Mouse (Mus musculus) liver, embryonic 14.5 days (tissue): ENCODE data around the gene Ntf3. TPM values are rescaled to one million over a fixed set of nuclear protein-coding genes. Genes with fewer than 3 reads are reported as not detected.

Experiments used
- ATAC-seq: fragments of 200-750 bp; cut with Nextera tagmentation; 2 replicates; pipeline ENCODE4 v1.8.0; 2017; ENCODE audit warnings: moderate number of reproducible peaks, mild to moderate bottlenecking, moderate library complexity; ENCODE audit not compliant: insufficient read depth
- DNase-seq, 3 experiments: peaks; one replicate each; pipeline ENCODE4 v3.0.0-alpha.2; 2012 to 2013; ENCODE audit warnings: low read depth in 3 of 3, low spot score in 3 of 3
- H3K27ac ChIP-seq: fragments of 300-500 bp; sonication (generic); 2 replicates; pipeline ENCODE4 v1.5.1; 2014; ENCODE audit warnings: moderate library complexity, mild to moderate bottlenecking, control low read depth, inconsistent platforms
- H3K27me3 ChIP-seq: fragments of 300-500 bp; sonication (generic); 2 replicates; pipeline ENCODE4 v1.6.1; 2014; ENCODE audit warnings: mild to moderate bottlenecking, low read length, moderate library complexity; ENCODE audit not compliant: control insufficient read depth, insufficient read depth
- H3K36me3 ChIP-seq: fragments of 300-500 bp; sonication (generic); replicated peaks from 2 replicates; pipeline ENCODE4 v1.6.1; 2014; ENCODE audit warnings: low read depth; ENCODE audit not compliant: control insufficient read depth, insufficient read depth
- H3K4me1 ChIP-seq, 2 experiments: fragments of 200-500 bp in 1 of 2; fragments of 300-500 bp in 1 of 2; sonication (generic) in 1 of 2; replicated peaks; 2 replicates each; pipeline ENCODE4 v1.6.1; 2012 to 2014; ENCODE audit warnings: antibody characterized with exemption in 1 of 2, inconsistent platforms in 1 of 2, low read length in 1 of 2; ENCODE audit not compliant: control insufficient read depth in 2 of 2, insufficient read depth in 2 of 2
- H3K4me2 ChIP-seq: fragments of 300-500 bp; sonication (generic); 2 replicates; pipeline ENCODE4 v1.6.1; 2014; ENCODE audit warnings: low read depth, mild to moderate bottlenecking, control low read depth, moderate library complexity
- H3K4me3 ChIP-seq, 2 experiments: fragments of 200-500 bp in 1 of 2; fragments of 300-500 bp in 1 of 2; sonication (generic) in 1 of 2; 2 replicates each; pipeline ENCODE4 v1.5.1; 2012 to 2014; ENCODE audit warnings: low read depth in 2 of 2, low read length in 2 of 2, mild to moderate bottlenecking in 2 of 2, control low read depth in 1 of 2, inconsistent platforms in 1 of 2, moderate library complexity in 1 of 2; ENCODE audit not compliant: insufficient read depth in 1 of 2
- H3K9ac ChIP-seq: fragments of 300-500 bp; sonication (generic); replicated peaks from 2 replicates; pipeline ENCODE4 v1.6.1; 2014; ENCODE audit warnings: mild to moderate bottlenecking, control low read depth, moderate library complexity
- H3K9me3 ChIP-seq: fragments of 300-500 bp; sonication (generic); 2 replicates; pipeline ENCODE4 v1.6.1; 2016; ENCODE audit warnings: low read length, mixed read lengths; ENCODE audit not compliant: control insufficient read depth
- CTCF ChIP-seq: IDR thresholded peaks from 2 replicates; pipeline ENCODE4 v1.5.1; 2016; ENCODE audit warnings: antibody characterized with exemption, low read depth, control low read depth
- EP300 ChIP-seq: IDR thresholded peaks from 2 replicates; pipeline ENCODE4 v1.6.1; 2016; ENCODE audit warnings: antibody characterized with exemption, low read depth
- WGBS: fragments of 180-500 bp; shearing (Covaris S2); extraction: QIAGEN DNeasy Blood & Tissue Kit; methylation state at CpG from one replicate; pipeline ENCODE4 v1.1.7; 2014; ENCODE audit not compliant: insufficient replicate concordance; 5-methylcytosine and 5-hydroxymethylcytosine counted together
- polyA plus RNA-seq, 2 experiments: library from polyadenylated mRNA; depleted of rRNA in 1 of 2; stranded (reverse) in 1 of 2; unstranded in 1 of 2; fragments of >200 nt; fragmentation: Nextera tagmentation in 1 of 2; extraction: Ambion mirVana in 1 of 2; gene quantifications; 2 replicates each; pipeline versions ENCODE4 v1.2.1 to v1.2.3; 2012 to 2014

Ntf3 gene
- polyA plus RNA-seq, 2 experiments, result 0.20 to 0.38 TPM

DNA sequence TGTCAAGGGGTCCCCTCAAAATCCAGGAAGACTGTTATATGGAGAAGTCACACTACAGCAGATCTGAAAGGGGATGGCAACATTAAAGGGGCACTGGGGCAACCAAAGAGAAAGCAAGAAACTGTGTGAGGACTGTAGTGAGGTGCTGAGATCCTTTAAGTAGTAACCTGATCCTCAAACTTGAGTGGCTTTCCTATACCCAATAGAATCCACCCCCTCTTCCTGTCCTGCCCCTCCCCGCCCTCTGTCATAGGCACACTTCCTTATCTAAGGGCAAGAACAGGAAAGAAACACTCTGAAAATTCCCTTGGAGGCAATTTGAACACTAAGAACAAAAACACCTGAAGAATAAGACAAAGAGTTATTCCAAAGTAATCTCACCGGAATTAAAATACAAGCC lies 13.6 kb downstream of the Ntf3 start:
- H3K36me3 ChIP-seq, result no peaks in the 10 kb centered on the region
- no peak overlapping the region for H3K4me2 ChIP-seq
- no peaks in the 10 kb centered on the region for H3K9me3 ChIP-seq
- no peak overlapping the region for H3K4me3 ChIP-seq
- DNase-seq, result no peak
- ATAC-seq, result no peak
- H3K4me1 ChIP-seq, result no peaks in the 10 kb centered on the region
- no peak overlapping the region for H3K27ac ChIP-seq
- H3K27me3 ChIP-seq, result no peaks in the 10 kb centered on the region
- TF ChIP-seq CTCF (no peak), EP300 (no peak)
- no peak overlapping the region for H3K9ac ChIP-seq
- WGBS, result 33% methylated on average over 2 of the region's 2 CpGs

GRCm38 (mm10) chr6:126143659-126144058 lies 23.1 kb downstream of the Ntf3 start:
- Histone ChIP-seq H3K4me2 (no peak overlapping the region), H3K27ac (no peak overlapping the region), H3K27me3 (no peaks in the 10 kb centered on the region), H3K36me3 (no peaks in the 10 kb centered on the region), H3K4me1 (no peaks in the 10 kb centered on the region), H3K9me3 (no peaks in the 10 kb centered on the region), H3K4me3 (no peak overlapping the region), H3K9ac (no peak overlapping the region)
- ATAC-seq (no peak), DNase-seq (no peak)
- 56% methylated on average over 5 of the region's 5 CpGs for WGBS
- TF ChIP-seq EP300 (no peak), CTCF (no peak)

DNA sequence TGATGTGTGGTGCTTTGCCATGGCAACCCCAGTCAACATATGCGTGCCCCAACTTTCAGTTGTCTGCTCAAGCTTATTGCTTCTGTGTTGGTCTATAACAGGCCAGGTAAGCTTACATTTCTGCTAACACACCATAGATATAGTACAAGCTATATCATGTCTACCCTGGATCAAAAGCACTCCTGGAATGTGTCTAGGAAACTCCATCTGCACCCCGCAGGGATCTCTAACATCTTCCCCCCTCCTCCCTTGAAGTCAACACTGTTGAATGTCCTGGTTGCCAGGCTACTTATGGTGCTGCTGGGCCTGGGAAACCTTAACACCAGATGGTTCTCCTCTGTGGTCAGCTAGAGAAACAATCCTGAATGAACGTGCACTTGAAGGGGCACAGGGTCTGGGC lies 24.0 kb downstream of the Ntf3 start:
- Histone ChIP-seq H3K4me2 (no peak overlapping the region), H3K27ac (no peak overlapping the region), H3K9me3 (no peaks in the 10 kb centered on the region), H3K36me3 (no peaks in the 10 kb centered on the region), H3K27me3 (no peaks in the 10 kb centered on the region), H3K9ac (no peak overlapping the region), H3K4me1 (no peaks in the 10 kb centered on the region), H3K4me3 (no peak overlapping the region)
- no peak for TF ChIP-seq EP300
- TF ChIP-seq CTCF, result no peak
- ATAC-seq (no peak), DNase-seq (no peak)
- 52% methylated on average over 3 of the region's 3 CpGs for WGBS

- no peak overlapping the region for H3K27ac ChIP-seq
Observed at GRCm38 (mm10) chr6:126142021-126142554, 24.6 kb downstream of the Ntf3 start.

DNA sequence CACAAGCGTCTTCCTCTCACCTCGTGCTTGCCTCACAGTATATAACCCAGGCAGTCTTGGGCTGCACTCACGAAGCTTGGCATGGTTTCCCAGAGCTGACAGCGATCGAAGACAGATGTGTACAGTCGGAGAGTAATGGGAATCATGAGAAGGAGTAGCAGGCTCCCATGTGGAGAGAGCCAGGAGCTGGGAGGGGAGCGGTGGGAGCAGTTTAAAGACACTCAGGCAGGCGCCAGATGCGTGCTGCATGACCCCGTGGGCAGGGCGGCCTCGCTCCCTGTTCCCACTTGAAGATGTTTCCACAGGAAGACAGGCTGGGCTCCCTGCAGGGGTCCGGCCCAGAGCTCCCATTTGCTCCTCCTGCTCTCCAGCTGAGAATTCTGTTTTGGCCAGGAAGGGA lies 25.2 kb downstream of the Ntf3 start:
- Histone ChIP-seq H3K4me1 (no peaks in the 10 kb centered on the region), H3K4me2 (no peak overlapping the region), H3K4me3 (no peak overlapping the region), H3K27me3 (no peaks in the 10 kb centered on the region), H3K9ac (no peak overlapping the region), H3K27ac (no peak overlapping the region), H3K9me3 (no peaks in the 10 kb centered on the region), H3K36me3 (no peaks in the 10 kb centered on the region)
- WGBS, result 33% methylated on average over 13 of the region's 13 CpGs
- TF ChIP-seq EP300, result no peak
- TF ChIP-seq CTCF, result no peak
- DNase-seq (no peak), ATAC-seq (no peak)

More at GRCm38 (mm10) chr6:126142021-126142554, 24.6 kb downstream of the Ntf3 start:
- H3K4me3 ChIP-seq, result no peak overlapping the region
- 31% methylated on average over 8 of the region's 8 CpGs for WGBS
- no peak overlapping the region for H3K9ac ChIP-seq
- no peak for TF ChIP-seq EP300
- no peak for TF ChIP-seq CTCF
- no peaks in the 10 kb centered on the region for H3K27me3 ChIP-seq
- ATAC-seq (no peak), DNase-seq (no peak)
- H3K4me2 ChIP-seq, result no peak overlapping the region
- no peaks in the 10 kb centered on the region for H3K4me1 ChIP-seq
- no peaks in the 10 kb centered on the region for H3K36me3 ChIP-seq
- no peaks in the 10 kb centered on the region for H3K9me3 ChIP-seq
